Mouse (Mus musculus) hindbrain, embryonic 14.5 days (tissue): ENCODE results near the gene Arl4a. TPM values are rescaled to one million over a fixed set of nuclear protein-coding genes. Genes with fewer than 3 reads are reported as not detected.

Experiments used
- ATAC-seq: fragments of 200-750 bp; cut with Nextera tagmentation; 2 replicates; pipeline ENCODE4 v1.8.0; 2017; ENCODE audit warnings: moderate number of reproducible peaks, mild to moderate bottlenecking, moderate TSS enrichment, moderate library complexity; ENCODE audit not compliant: low FRiP score
- DNase-seq: peaks from one replicate; pipeline ENCODE4 v3.0.0-alpha.2; 2015; ENCODE audit warnings: low spot score
- H3K27ac ChIP-seq: fragments of 300-500 bp; sonication (generic); 2 replicates; pipeline ENCODE4 v1.5.1; 2014; ENCODE audit warnings: mild to moderate bottlenecking, moderate library complexity
- H3K27me3 ChIP-seq: fragments of 300-500 bp; sonication (generic); 2 replicates; pipeline ENCODE4 v1.6.1; 2014; ENCODE audit warnings: mild to moderate bottlenecking, low read length, mixed read lengths; ENCODE audit not compliant: control insufficient read depth, insufficient read depth
- H3K36me3 ChIP-seq: fragments of 300-500 bp; sonication (generic); replicated peaks from 2 replicates; pipeline ENCODE4 v1.6.1; 2014; ENCODE audit not compliant: control insufficient read depth, insufficient read depth
- H3K4me1 ChIP-seq: fragments of 300-500 bp; sonication (generic); replicated peaks from 2 replicates; pipeline ENCODE4 v1.6.1; 2014; ENCODE audit warnings: antibody characterized with exemption, low read length, mixed read lengths; ENCODE audit not compliant: control insufficient read depth, insufficient read depth
- H3K4me2 ChIP-seq: fragments of 300-500 bp; sonication (generic); replicated peaks from 2 replicates; pipeline ENCODE4 v1.6.1; 2014; ENCODE audit warnings: mild to moderate bottlenecking, moderate library complexity
- H3K4me3 ChIP-seq: fragments of 300-500 bp; sonication (generic); replicated peaks from 2 replicates; pipeline ENCODE4 v1.5.1; 2014; ENCODE audit warnings: mild to moderate bottlenecking, low read length
- H3K9ac ChIP-seq: fragments of 300-500 bp; sonication (generic); 2 replicates; pipeline ENCODE4 v1.6.1; 2014
- H3K9me3 ChIP-seq: fragments of 300-500 bp; sonication (generic); 2 replicates; pipeline ENCODE4 v1.6.1; 2016; ENCODE audit warnings: low read length; ENCODE audit not compliant: control insufficient read depth
- WGBS: fragments of 180-500 bp; shearing (Covaris S2); extraction: QIAGEN DNeasy Blood & Tissue Kit; methylation state at CpG from one replicate; pipeline ENCODE4 v1.1.7; 2014; 5-methylcytosine and 5-hydroxymethylcytosine counted together
- polyA plus RNA-seq: library from polyadenylated mRNA; unstranded; fragments of >200 nt; fragmentation: Nextera tagmentation; extraction: Ambion mirVana; gene quantifications from 2 replicates; pipeline ENCODE4 v1.2.1, GENCODE M21; 2014

The Arl4a gene
- polyA plus RNA-seq, 1 experiment from 2014 or later, result 150 TPM

DNA sequence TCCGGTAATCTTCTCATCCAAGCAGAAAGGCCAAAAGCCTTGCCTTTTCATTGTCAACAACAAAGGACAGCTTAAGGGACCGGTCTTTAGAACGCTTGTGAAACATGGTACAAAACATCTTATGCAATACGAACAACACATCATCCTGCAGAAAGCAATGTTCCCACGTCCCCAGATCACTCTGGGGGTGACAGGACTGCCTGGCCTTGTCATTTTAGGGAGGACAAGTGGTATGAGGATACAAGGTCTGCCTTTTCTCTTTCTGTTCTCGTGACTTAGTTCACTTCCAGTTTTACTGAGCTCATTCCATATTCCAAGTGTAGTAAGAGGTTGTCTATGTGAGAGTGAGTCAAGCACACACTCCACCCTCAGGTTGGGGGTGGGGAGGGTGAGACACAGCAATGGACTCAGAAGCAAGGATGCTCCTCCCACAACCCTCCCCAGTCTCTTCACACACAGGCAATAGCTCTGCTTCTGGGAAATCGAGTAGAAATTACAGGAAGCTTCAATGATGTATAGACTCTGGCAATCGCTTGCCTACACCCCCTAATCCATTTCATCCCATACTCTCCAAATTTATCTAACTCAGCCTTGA lies 59.7 kb downstream of the Arl4a start:
- no peak for DNase-seq
- no peaks in the 10 kb centered on the region for H3K9me3 ChIP-seq
- no peak overlapping the region for H3K27ac ChIP-seq
- H3K9ac ChIP-seq, result no peak overlapping the region
- H3K4me2 ChIP-seq, result no peak overlapping the region
- no peaks in the 10 kb centered on the region for H3K36me3 ChIP-seq
- 75% methylated on average over 8 of the region's 8 CpGs for WGBS
- no peak overlapping the region for H3K4me3 ChIP-seq
- no peaks in the 10 kb centered on the region for H3K27me3 ChIP-seq
- peaks cover 28% of the 10 kb centered on the region for H3K4me1 ChIP-seq
- ATAC-seq, result no peak

DNA sequence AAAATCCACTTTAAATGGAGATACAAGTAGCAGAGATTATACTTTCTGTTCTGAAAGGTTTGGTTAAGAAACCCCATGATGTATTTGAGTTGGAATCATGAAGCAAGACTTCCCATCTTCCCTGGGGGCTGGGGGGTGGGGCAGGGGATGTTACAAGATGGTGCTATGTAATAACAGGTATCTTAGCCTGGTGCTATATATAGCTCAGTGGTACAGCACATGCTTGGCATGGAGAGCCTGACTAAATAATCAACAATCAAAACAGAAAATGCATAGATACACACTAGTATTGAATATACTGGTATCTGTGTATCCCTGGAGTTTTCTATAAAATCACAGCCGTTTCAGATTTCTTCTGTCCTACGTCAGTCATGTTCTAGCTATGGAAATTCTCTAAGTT lies 61.4 kb downstream of the Arl4a start:
- H3K27me3 ChIP-seq, result no peaks in the 10 kb centered on the region
- H3K4me2 ChIP-seq, result peak overlapping the region; percentile 35

GRCm38 (mm10) chr12:39975829-39976340 lies 61.9 kb downstream of the Arl4a start:
- Histone ChIP-seq H3K36me3 (no peaks in the 10 kb centered on the region), H3K27me3 (no peaks in the 10 kb centered on the region), H3K9me3 (no peaks in the 10 kb centered on the region), H3K4me1 (peaks cover 28% of the 10 kb centered on the region), H3K9ac (peak overlapping the region; percentile 46), H3K4me3 (no peak overlapping the region), H3K27ac (peak overlapping the region; percentile 90), H3K4me2 (peak overlapping the region; percentile 35)
- 12% methylated on average over 9 of the region's 9 CpGs for WGBS
- ATAC-seq, result peak; percentile 80
- peak; percentile 72 for DNase-seq

More for the DNA sequence above, 61.4 kb downstream of the Arl4a start:
- ATAC-seq (no peak), DNase-seq (no peak)
- peak overlapping the region; percentile 46 for H3K9ac ChIP-seq
- H3K9me3 ChIP-seq, result no peaks in the 10 kb centered on the region
- WGBS, result 85% methylated on average over 2 of the region's 2 CpGs
- H3K27ac ChIP-seq, result peak overlapping the region; percentile 90
- H3K4me3 ChIP-seq, result no peak overlapping the region
- peaks cover 28% of the 10 kb centered on the region for H3K4me1 ChIP-seq
- H3K36me3 ChIP-seq, result no peaks in the 10 kb centered on the region

- H3K27me3 ChIP-seq, result no peaks in the 10 kb centered on the region
- H3K4me2 ChIP-seq, result no peak overlapping the region
- peak overlapping the region; percentile 90 for H3K27ac ChIP-seq
- WGBS, result 6% methylated on average over 4 of the region's 4 CpGs
- peaks cover 32% of the 10 kb centered on the region for H3K4me1 ChIP-seq
- H3K4me3 ChIP-seq, result no peak overlapping the region
- DNase-seq, result peak; percentile 39
- no peaks in the 10 kb centered on the region for H3K9me3 ChIP-seq
- peak; percentile 67; the same call in 1 of the 2 replicates for ATAC-seq
- H3K9ac ChIP-seq, result peak overlapping the region; percentile 46; the same call in 1 of the 2 replicates
- H3K36me3 ChIP-seq, result no peaks in the 10 kb centered on the region
Measured at GRCm38 (mm10) chr12:39974977-39975583, 62.7 kb downstream of the Arl4a start.

DNA sequence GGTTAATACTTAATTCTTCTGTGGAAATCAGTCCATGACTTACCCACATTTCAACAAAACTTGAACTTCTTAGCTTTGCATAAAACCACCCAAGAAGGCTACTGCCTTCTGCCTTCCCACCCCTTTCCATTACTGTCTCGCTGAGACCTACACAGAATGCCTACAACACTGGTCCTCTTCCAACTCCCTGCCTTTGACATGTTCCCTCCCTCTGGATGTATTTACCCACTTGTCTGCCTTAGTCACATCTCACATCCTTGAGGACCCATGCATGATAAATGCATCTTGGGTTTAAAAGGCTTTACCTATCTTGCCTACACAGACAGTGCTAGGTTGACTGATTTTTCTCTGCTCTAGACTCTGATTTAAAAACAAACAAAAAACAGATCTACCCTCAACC lies 63.6 kb downstream of the Arl4a start:
- Histone ChIP-seq H3K9me3 (no peaks in the 10 kb centered on the region), H3K4me1 (peaks cover 32% of the 10 kb centered on the region), H3K27ac (peak overlapping the region; percentile 90), H3K36me3 (no peaks in the 10 kb centered on the region), H3K9ac (no peak overlapping the region), H3K4me3 (no peak overlapping the region), H3K27me3 (no peaks in the 10 kb centered on the region), H3K4me2 (no peak overlapping the region)
- DNase-seq, result no peak
- 90% methylated on average over 1 of the region's 1 CpGs for WGBS
- no peak for ATAC-seq

DNA sequence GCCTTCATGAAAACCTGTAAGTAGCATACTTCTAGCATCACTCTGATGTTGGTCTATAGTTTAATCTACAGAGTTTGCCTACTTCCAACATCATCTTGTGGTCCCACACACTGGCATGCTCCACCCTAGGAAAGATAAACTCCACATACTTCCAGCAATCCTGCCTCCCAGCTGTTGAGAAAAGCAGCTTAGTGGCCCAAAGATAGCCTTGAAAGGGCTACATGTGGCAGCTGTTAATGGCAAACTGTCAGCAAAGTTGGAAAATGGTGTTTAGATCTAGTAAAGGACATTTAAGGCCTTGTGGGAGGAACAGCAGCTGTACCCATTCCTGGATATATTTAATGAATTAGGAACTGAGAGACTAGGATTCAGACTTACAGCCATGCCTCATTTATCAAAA lies 68.3 kb downstream of the Arl4a start:
- Histone ChIP-seq H3K27me3 (no peaks in the 10 kb centered on the region), H3K4me1 (peaks cover 9% of the 10 kb centered on the region), H3K9ac (no peak overlapping the region), H3K4me3 (no peak overlapping the region), H3K4me2 (no peak overlapping the region), H3K9me3 (no peaks in the 10 kb centered on the region), H3K27ac (no peak overlapping the region), H3K36me3 (no peaks in the 10 kb centered on the region)
- no peak for DNase-seq
- no peak for ATAC-seq

DNA sequence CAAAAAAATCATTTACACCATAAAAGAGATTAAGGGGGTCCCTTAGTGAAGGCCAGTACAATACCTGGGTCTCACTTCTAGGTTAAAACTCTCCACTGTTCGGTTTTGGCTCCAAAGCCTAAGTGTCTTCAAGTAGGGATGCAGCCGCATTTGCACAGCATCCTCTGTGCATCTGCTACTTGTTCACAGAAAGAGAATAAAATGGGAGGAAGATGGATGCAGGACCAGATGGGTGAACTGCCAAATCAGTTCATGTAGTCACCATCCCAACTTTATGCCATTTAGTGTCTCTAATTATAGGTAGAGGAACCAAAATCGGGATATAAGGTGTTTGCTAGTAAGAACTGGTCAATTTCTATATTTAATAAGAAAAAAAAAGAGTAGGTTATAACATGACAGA lies 69.7 kb downstream of the Arl4a start:
- no peak overlapping the region for H3K4me3 ChIP-seq
- H3K36me3 ChIP-seq, result no peaks in the 10 kb centered on the region
- H3K27ac ChIP-seq, result no peak overlapping the region
- H3K4me1 ChIP-seq, result peaks cover 4% of the 10 kb centered on the region; the same call in 1 of the 2 replicates
- 94% methylated on average over 3 of the region's 3 CpGs for WGBS
- no peak overlapping the region for H3K4me2 ChIP-seq
- ATAC-seq (no peak), DNase-seq (no peak)
- no peaks in the 10 kb centered on the region for H3K27me3 ChIP-seq
- H3K9ac ChIP-seq, result no peak overlapping the region
- no peaks in the 10 kb centered on the region for H3K9me3 ChIP-seq

DNA sequence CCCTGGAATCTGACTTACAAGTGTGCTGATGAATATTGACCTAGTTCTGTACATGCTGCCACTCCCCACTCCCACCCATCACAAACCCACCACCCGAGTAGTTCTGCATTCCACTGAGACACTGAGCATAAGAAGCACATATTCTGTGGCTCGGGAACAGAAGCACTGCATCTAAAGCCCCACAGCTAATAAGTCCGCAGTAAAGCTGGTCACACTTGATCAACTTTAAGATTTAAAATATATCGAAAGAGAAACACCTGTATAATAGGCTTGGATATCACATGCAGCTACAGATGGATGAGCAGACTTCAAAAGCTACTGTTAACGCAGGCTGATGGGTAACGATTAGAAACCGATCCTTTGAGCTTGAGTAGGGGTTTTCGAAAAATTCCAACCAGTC lies 78.7 kb downstream of the Arl4a start:
- WGBS, result 76% methylated on average over 8 of the region's 8 CpGs
- no peak overlapping the region for H3K27ac ChIP-seq
- DNase-seq, result no peak
- H3K9ac ChIP-seq, result no peak overlapping the region
- ATAC-seq, result no peak
- no peaks in the 10 kb centered on the region for H3K36me3 ChIP-seq
- 0 out of 2 replicates have a peak, but pooled peaks cover 21% of the 10 kb centered on the region for H3K4me1 ChIP-seq
- H3K27me3 ChIP-seq, result no peaks in the 10 kb centered on the region
- H3K9me3 ChIP-seq, result no peaks in the 10 kb centered on the region
- no peak overlapping the region for H3K4me2 ChIP-seq
- no peak overlapping the region for H3K4me3 ChIP-seq

DNA sequence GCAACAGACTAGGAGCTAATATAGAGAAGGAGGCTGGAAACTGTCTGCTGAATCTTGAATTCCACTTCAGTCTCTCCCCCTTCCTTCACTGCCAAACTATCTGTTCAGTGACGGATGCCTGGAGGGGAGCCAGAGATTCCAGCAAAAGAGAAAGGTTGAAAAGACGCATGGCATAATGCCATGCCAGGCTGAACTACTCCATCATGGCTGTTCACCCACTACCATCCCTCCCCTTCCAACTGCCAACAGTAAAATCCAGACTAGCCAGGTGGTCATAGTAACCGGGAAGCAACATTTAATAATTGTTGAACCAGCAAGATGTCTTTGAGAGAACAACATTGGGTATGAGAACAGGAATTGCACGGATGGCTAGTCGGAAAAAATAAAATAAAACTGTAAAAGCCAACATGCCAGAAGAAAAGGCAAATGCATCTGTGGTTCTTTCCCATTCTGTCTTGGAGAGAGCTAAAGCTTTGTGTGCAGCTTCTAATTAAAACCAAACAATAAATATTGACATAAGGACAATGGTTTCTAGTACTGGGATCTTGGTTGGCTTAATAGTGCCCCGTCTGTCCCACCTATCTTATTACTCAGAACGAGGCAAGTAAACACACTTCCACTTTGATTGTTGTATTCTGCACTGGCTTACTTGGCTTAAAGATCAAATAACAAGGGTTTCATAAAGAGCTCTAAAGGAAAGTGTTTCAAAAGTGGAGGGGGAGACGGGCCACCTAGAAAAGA lies 79.7 kb downstream of the Arl4a start:
- ATAC-seq (peak; percentile 80), DNase-seq (peak; percentile 80)
- WGBS, result 45% methylated on average over 8 of the region's 8 CpGs
- no peak overlapping the region for H3K4me3 ChIP-seq
- no peaks in the 10 kb centered on the region for H3K36me3 ChIP-seq
- no peaks in the 10 kb centered on the region for H3K27me3 ChIP-seq
- 0 out of 2 replicates have a peak, but pooled peaks cover 21% of the 10 kb centered on the region for H3K4me1 ChIP-seq
- H3K27ac ChIP-seq, result peak overlapping the region; percentile 27; the same call in 1 of the 2 replicates
- no peaks in the 10 kb centered on the region for H3K9me3 ChIP-seq
- no peak overlapping the region for H3K4me2 ChIP-seq
- no peak overlapping the region for H3K9ac ChIP-seq
